Mouse (Mus musculus): ENCODE measurements around the gene Zfp560.
A peak's percentile ranks its signal among the peaks of the same experiment; 100 is the strongest.
"Not testable (repeated sequence)": the region's sequence is repeated elsewhere in the genome, so short reads cannot be mapped to it uniquely, and the experiment has no call there.

The Zfp560 gene

DNA sequence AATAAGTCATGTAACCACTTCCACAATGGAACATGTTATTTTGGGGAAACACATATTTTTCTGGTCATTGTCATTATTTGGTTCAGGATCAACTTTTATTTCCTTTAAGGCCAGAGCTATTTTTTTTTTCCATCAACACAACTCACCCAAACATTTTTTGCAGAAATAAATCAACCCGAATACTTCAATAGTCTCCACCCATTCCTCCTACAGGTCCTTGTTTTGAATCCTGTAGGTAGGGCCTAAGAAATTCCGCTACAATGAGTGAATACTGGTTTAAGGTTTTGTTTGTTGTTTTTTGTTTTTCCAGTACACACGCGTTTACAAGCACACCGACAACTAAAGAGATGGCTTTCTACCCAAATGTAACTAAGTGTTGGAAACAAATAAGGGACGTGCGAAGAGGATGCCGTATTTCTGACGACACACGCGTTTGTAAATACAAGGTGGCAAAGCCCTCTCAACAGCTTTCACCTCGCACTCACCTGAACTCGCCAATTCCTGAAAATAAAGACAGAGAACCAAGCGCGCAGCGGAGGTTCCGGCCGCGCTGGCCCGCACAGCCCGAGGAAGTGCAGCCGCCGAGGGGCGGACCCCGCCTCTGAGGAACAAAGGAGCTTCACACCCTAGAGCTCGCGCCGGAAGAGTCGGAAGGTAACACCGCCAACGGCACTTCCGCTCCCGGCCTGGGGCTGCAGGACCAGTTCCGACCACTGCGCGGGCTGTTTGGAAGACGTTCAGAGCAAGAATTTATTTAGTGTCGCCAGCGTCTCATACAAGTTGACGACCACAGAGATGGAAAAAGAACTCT lies at the start of gene Zfp560:
TSS of gene Zfp560 (minus strand) at position 646 of the 811 bp plus-strand sequence.
- DNase-seq (ENCODE audit: low spot score), result peak; percentile 66

DNA sequence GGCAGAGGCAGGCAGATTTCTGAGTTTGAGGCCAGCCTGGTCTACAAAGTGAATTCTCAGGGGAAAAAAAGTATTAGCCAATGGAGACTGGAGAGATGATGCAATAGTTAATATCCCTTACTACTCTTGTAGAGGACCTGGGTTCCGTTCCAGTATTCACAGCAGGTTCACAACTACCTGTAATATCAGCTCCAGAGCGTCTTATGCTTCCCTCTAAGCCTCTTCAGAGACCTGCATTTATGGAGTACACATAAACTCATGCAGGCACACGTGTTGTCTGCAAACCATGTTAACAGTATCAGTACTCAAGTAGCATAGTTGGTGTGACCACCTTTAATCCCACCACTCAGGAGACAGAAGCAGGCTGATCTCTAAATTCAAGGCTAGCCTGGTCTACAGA lies 45.0 kb upstream of the Zfp560 start:
- DNase-seq (ENCODE audit: low spot score), result no peak

DNA sequence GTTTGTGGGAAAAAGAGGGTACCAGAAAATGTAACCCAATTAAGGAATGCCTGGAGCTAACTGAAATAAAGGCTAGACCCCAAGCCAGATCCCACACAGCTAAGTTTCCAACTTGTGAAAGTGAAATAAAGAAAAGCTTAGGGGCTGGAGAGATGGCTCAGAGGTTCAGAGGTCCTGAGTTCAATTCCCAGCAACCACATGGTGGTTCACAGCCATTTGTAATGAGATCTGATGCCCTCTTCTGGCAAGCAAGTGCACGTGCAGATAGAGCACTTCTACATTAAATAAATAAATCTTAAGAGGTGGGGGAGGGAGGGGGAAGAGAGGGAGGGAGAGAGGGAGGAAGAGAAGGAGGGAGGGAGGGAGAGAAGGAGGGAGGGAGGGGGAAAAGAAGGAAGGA lies 26.5 kb upstream of the Zfp560 start:
- no peak for DNase-seq (ENCODE audit: low spot score)

DNA sequence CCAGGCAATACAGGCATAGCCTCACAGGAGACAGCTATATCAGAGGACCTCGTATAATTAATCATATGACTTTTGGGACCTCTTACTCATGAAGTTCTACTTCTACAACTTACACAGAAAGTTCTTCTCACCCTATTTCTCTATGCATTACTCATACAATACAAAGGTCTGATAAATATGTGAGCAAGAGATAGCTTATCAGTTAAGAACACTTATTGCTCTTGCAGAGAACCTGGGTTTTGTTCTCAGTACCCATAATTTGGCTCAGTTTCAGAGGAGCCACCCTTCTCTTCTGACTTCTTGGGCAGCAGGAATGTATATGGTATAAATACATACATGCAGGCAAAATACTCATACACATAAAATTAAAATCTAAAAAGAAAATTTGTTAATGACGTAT lies 24.3 kb upstream of the Zfp560 start:
- DNase-seq (ENCODE audit: low spot score), result no peak

DNA sequence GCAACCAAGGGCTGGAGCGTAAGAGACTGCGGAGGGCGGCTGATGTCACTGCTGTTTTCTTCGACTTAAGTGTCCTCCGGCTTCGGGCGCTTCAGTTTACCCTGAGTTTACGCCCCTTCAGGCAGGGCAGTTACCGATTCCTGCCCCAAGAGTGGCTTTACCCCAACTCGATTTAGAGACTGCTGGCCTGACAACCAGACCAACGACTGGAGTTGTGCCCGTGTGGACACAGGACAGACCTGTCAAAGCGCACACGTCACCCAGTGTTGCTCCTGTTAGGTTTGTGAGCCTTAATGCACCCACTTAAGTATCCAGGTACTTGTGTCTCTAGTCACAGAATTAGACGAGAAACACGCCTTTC lies 346 bp upstream of the Zfp560 start:
- no peak for DNase-seq (ENCODE audit: low spot score)

DNA sequence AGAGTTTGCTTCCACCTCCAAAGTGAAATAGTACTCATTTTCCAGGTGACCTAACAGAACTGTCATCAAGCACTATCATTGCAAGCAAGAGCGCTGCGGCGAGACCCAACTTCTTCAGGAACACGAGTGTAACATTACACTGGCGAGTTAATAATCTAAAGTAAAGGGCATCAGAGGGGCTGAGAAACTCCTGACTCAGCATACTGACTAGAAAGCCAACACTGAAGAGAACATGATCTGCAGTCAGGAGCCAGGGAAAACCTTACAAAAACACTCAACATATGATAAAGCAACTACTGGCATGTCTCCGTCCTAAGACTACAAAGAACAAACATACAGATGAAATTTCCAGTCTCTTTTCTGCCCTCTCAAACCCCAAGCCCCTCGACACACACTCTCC lies 1.3 kb downstream of the Zfp560 start:
- no peak for DNase-seq (ENCODE audit: low spot score)

DNA sequence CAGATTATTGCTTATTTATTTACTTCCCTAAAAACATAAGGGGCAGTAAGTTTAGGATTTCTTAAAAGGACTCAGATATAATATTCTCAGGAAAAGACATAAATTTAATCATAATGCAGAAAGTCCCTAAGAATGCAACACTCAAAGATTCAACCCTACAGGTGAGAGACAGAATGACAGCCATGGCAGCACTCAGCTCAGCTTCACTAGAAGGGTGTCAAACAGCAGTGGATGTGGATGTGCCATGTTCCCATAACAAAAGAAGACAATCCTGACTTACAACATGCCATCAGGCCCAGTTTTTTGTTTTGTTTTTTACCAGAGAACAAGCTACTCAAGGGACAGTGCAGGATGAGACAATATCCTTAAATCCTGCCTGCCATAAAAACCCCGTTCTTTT lies 10.3 kb downstream of the Zfp560 start:
- no peak for DNase-seq (ENCODE audit: low spot score)

DNA sequence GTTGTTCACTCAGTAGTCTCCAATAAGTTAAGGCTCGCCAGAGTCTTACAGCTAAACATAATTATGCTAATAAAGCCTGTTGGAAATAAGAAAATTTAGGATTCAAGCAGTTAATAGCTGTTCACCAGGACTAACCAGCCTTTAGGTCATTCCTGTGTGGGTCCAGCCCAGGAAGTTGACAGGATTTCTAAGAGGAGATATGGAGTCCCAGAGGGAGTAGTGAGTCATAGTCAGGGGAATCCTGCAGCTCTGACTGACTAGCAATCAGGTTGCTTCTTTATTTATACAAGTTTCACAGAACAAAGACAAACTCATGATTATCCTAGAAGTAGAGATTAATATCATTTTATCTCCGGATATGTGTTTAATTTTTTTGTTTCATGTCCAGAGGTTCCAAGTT lies 17.7 kb downstream of the Zfp560 start:
- DNase-seq (ENCODE audit: low spot score), result no peak

DNA sequence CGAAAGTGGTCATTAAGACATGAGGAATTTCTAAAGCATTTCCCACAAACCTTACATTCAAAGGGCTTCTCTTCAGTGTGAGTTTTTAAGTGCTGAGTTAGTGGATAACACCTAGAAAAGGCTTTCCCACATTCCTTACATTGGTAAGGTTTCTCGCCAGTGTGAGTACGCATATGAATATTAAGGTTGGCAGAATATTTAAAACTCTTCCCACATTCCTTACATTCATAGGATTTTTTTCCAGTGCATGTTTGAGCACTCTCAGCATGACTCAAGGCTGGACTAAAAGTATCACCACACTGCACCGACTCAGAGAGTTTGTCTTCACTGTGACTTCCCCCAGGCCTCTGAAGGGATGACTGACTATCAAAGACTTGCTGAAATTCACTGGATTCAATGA lies 36.5 kb downstream of the Zfp560 start:
- DNase-seq (ENCODE audit: low spot score), result no peak

DNA sequence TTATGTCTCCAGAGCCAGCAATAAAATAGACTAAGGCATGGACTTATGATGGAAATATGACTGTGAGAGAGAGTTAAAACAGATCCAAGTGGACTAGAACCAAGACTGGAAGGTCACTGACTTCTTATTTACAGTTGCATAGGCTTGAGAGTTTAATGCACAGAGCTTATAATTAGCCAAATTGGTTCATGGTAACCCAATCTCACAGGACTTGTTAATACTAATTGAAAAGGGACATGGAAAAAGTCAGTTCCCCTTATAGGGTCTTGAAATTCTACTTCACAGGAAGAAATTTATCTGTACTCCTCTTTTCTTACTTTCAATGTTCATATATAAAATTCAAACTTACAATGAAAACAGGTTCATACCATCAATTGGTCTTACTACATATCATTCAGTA lies 49.0 kb downstream of the Zfp560 start, which contains the start of gene Olfr18:
TSS of gene Olfr18 (minus strand) at position 101 of the 400 bp plus-strand sequence.
- DNase-seq (ENCODE audit: low spot score), result no peak

DNA sequence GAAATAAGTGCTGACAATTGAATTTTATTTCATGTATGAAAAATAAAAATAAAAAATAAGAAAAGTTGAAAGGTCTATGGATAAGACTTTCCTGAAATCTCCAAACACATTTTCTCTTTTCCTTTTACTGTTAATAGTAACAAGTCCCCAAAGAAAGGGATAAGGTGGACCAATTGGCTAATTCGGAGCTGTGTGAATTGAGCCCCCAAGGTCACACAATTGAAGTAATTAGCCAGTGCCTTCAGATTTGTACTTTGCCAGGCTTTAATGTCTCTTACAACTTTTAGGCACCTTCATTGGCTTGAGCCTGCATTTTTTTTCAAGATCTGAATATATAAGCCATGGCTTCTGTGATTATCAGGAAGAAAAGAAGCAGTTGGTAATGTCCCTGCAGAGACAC lies 86.7 kb downstream of the Zfp560 start, which contains the start of gene Olfr873:
TSS of gene Olfr873 (plus strand) at position 301 of the 400 bp plus-strand sequence.
- no peak for DNase-seq (ENCODE audit: low spot score)

DNA sequence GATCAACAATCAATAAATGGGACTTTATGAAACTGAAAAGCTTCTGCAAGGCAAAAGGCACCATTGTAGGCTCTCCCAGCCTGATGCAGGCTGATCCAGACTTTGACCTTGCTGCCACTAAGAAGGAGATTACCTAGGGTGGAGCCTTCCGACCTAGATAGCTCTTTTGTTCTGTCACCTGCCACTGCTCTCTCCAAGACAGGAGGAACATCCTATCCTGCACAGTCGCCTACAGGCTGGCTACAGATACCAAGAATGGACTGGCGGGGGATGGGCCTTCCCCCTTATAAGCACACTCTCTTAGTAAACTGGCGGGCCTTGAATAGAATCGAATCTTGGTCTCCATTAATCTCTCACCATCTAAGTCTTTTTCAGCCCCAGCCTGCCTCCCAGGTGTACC lies 89.4 kb downstream of the Zfp560 start:
- not testable (repeated sequence) for DNase-seq (ENCODE audit: low spot score)

All from left cerebral cortex, adult 11 months (tissue).